Comparison of ENCODE assay signal across 8 mouse cellular contexts in the genomic region with DNA sequence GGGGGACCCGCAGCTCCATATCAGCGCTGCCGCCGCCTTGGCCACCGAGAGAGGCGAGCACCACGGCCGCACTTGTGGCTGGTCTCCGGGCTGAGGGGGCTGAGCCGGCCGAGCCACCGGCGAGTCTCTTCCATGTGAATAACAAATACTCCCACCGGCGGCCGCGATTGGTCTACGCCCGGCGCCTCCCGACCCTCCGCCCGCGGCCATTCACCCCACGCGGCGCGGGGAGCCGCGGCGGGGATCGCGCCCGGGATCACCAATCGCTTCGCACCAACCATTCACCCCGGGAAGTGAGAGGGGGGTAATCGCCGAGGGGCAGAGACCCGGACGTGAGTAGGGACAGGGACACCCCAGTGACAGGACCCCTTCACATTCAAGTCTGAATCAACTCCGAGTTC. TPM values are rescaled to one million over a fixed set of nuclear protein-coding genes. Genes with fewer than 3 reads are reported as not detected.
A peak's percentile ranks its signal among the peaks of the same experiment; 100 is the strongest.
DNase-seq lines count a peak whose midpoint lies in the region; ATAC-seq and TF ChIP-seq lines count a peak whose summit lies in the region.

A gene (minus strand): TSS at position 178 of the 401 bp plus-strand sequence.

- WGBS in kidney, adult 2 months = under 1% methylated on average over 42 of the region's 42 CpGs
- WGBS in forebrain, embryonic 10.5 days = under 1% methylated on average over 42 of the region's 42 CpGs
- under 1% methylated on average over 42 of the region's 42 CpGs for WGBS in hindbrain, embryonic 14.5 days
- 0% methylated on average over 42 of the region's 42 CpGs for WGBS in liver, embryonic 11.5 days
- under 1% methylated on average over 42 of the region's 42 CpGs for WGBS in olfactory bulb, adult 2 months

- H3K9ac ChIP-seq in hindbrain, embryonic 14.5 days = peak within 1 kb of the TSS; percentile 68
- H3K9ac ChIP-seq in liver, embryonic 11.5 days (ENCODE audit: low read depth, low read length) = peak within 1 kb of the TSS; percentile 4; the same call in 1 of the 2 replicates

- no peaks in the 10 kb centered on the region for H3K36me3 ChIP-seq in kidney, adult 2 months (ENCODE audit: control insufficient read depth, insufficient read depth, low read length)
- H3K36me3 ChIP-seq in forebrain, embryonic 10.5 days (replicated peaks) = no peaks in the 10 kb centered on the region
- no peaks in the 10 kb centered on the region for H3K36me3 ChIP-seq in hindbrain, embryonic 14.5 days (replicated peaks; ENCODE audit: control insufficient read depth, insufficient read depth)
- H3K36me3 ChIP-seq in liver, embryonic 11.5 days (ENCODE audit: control insufficient read depth, insufficient read depth, low read length) = no peaks in the 10 kb centered on the region

- peak within 1 kb of the TSS; percentile 92 for H3K4me2 ChIP-seq in hindbrain, embryonic 14.5 days (replicated peaks)
- H3K4me2 ChIP-seq in liver, embryonic 11.5 days = peak within 1 kb of the TSS; percentile 88

- H3K9me3 ChIP-seq in forebrain, embryonic 10.5 days = no peaks in the 10 kb centered on the region
- no peaks in the 10 kb centered on the region for H3K9me3 ChIP-seq in hindbrain, embryonic 14.5 days (ENCODE audit: control insufficient read depth, low read length)
- no peaks in the 10 kb centered on the region for H3K9me3 ChIP-seq in liver, embryonic 11.5 days (ENCODE audit: control insufficient read depth, low read length)

- POLR2A ChIA-PET in Patski (lab: Charles Lee) = no interaction called here

- CTCF ChIA-PET in Patski (lab: Charles Lee) = interaction anchor here (1.4 to 1.6 kb wide), 3 partner anchors 20 to 467 kb away, joined by 3 to 9 read pairs (median 6); no protein-coding TSS in a partner anchor

- peak within 1 kb of the TSS; percentile 44 for H3K4me3 ChIP-seq in kidney, adult 2 months (ENCODE audit: insufficient read depth, low read depth, low read length)
- H3K4me3 ChIP-seq in forebrain, embryonic 10.5 days = peak within 1 kb of the TSS; percentile 69
- peak within 1 kb of the TSS; percentile 48 for H3K4me3 ChIP-seq in hindbrain, embryonic 14.5 days (replicated peaks; ENCODE audit: low read length)
- H3K4me3 ChIP-seq in liver, embryonic 11.5 days (ENCODE audit: low read depth, low read length) = peak within 1 kb of the TSS; percentile 53
- peak within 1 kb of the TSS; percentile 74 for H3K4me3 ChIP-seq in olfactory bulb, adult 2 months (ENCODE audit: insufficient read depth, low read depth, low read length)

- peaks cover 4% of the 10 kb centered on the region; the same call in 1 of the 2 replicates for H3K4me1 ChIP-seq in kidney, adult 2 months (ENCODE audit: control insufficient read depth, insufficient read depth, low read length)
- peaks cover 46% of the 10 kb centered on the region for H3K4me1 ChIP-seq in forebrain, embryonic 10.5 days
- H3K4me1 ChIP-seq in hindbrain, embryonic 14.5 days (replicated peaks; ENCODE audit: control insufficient read depth, insufficient read depth, low read length) = peaks cover 14% of the 10 kb centered on the region; the same call in 1 of the 2 replicates
- H3K4me1 ChIP-seq in liver, embryonic 11.5 days (replicated peaks; ENCODE audit: control insufficient read depth, insufficient read depth, low read length) = no peaks in the 10 kb centered on the region
- peaks cover 2% of the 10 kb centered on the region; the same call in 1 of the 2 replicates for H3K4me1 ChIP-seq in olfactory bulb, adult 2 months (ENCODE audit: control insufficient read depth, insufficient read depth, low read length)

- DNase-seq in kidney, adult 2 months = no peak
- no peak for DNase-seq in kidney, adult 9 months
- no peak for DNase-seq in Patski (ENCODE audit: low read depth, low spot score)
- peak; percentile 67 for DNase-seq in forebrain, embryonic 10.5 days (ENCODE audit: extremely low spot score, low spot score)
- peak; percentile 30 for DNase-seq in hindbrain, embryonic 14.5 days (ENCODE audit: low spot score)
- DNase-seq in liver, embryonic 11.5 days (ENCODE audit: low spot score) = peak; percentile 57
- DNase-seq in spleen, postnatal 36 days (ENCODE audit: low spot score in 2 of 2) = no peak

- ATAC-seq in Patski = peak; percentile 44
- peak; percentile 59 for ATAC-seq in hindbrain, embryonic 14.5 days (ENCODE audit: low FRiP score)
- peak; percentile 21 for ATAC-seq in liver, embryonic 11.5 days (replicated peaks; ENCODE audit: low FRiP score)

- in situ Hi-C loops in Patski (cut with MboI; ENCODE audit: low pct_unique_long_range_greater_than_20kb) = loop anchor here (5.0 kb wide), 1 partner anchor 478 kb away; no protein-coding TSS in a partner anchor

- TF ChIP-seq CTCF in kidney, adult 2 months (conservative IDR thresholded peaks at IDR 0.05; ENCODE audit: insufficient read depth, insufficient read length, low read depth, low read length) = no peak
- no peak for TF ChIP-seq CTCF in Patski (IDR thresholded peaks at IDR 0.05)
- no peak for TF ChIP-seq CTCF in olfactory bulb, adult 2 months (IDR thresholded peaks at IDR 0.05; ENCODE audit: insufficient read depth, low read depth, low read length)

- no peak for TF ChIP-seq POLR2A in kidney, adult 2 months (IDR thresholded peaks at IDR 0.05; ENCODE audit: low read depth, low read length)
- 0 out of 2 replicates have a peak, but pooled peaks have one; percentile 24 for TF ChIP-seq POLR2A in olfactory bulb, adult 2 months (IDR thresholded peaks at IDR 0.05; ENCODE audit: insufficient read depth, low read depth, low read length)

- H3K27me3 ChIP-seq in kidney, adult 2 months (replicated peaks; ENCODE audit: control insufficient read depth, insufficient read depth, low read length) = no peaks in the 10 kb centered on the region; the same call in 1 of the 2 replicates
- H3K27me3 ChIP-seq in Patski = peaks cover 45% of the 10 kb centered on the region
- peaks cover 66% of the 10 kb centered on the region for H3K27me3 ChIP-seq in forebrain, embryonic 10.5 days (ENCODE audit: poor library complexity, severe bottlenecking)
- H3K27me3 ChIP-seq in hindbrain, embryonic 14.5 days (ENCODE audit: control insufficient read depth, insufficient read depth, low read length) = peaks cover 26% of the 10 kb centered on the region
- peaks cover 57% of the 10 kb centered on the region for H3K27me3 ChIP-seq in liver, embryonic 11.5 days (replicated peaks; ENCODE audit: control insufficient read depth, insufficient read depth, low read length)

- no peak within 1 kb of the TSS for H3K27ac ChIP-seq in kidney, adult 2 months (ENCODE audit: insufficient read depth, low read depth, low read length)
- peak within 1 kb of the TSS; percentile 79 for H3K27ac ChIP-seq in forebrain, embryonic 10.5 days
- peak within 1 kb of the TSS; percentile 41; the same call in 1 of the 2 replicates for H3K27ac ChIP-seq in hindbrain, embryonic 14.5 days
- H3K27ac ChIP-seq in liver, embryonic 11.5 days (ENCODE audit: low read depth, low read length) = no peak within 1 kb of the TSS
- H3K27ac ChIP-seq in olfactory bulb, adult 2 months (ENCODE audit: insufficient read depth, low read depth, low read length) = peak within 1 kb of the TSS; percentile 63

RNA-seq across cellular contexts. Expression of the gene that starts here (rescaled TPM):
- not detected in 2 replicates for polyA plus RNA-seq in kidney, adult 2 months (2012; rRNA removed)
- not detected for polyA plus RNA-seq in Patski (2021)
- 0.78 and 0.97 TPM in 2 replicates for polyA plus RNA-seq in forebrain, embryonic 10.5 days (2016; fragmentation: Nextera tagmentation; extraction: Ambion mirVana)
- polyA plus RNA-seq in hindbrain, embryonic 14.5 days (2014; fragmentation: Nextera tagmentation; extraction: Ambion mirVana) = 11.7 and 11.8 TPM in 2 replicates
- 0.25 and 0.29 TPM in 2 replicates for polyA plus RNA-seq in liver, embryonic 11.5 days (2014; fragmentation: Nextera tagmentation; extraction: Ambion mirVana)
- polyA plus RNA-seq in olfactory bulb, adult 2 months (2012; ENCODE audit: insufficient read depth, insufficient read length, low replicate concordance, missing spikeins) = not detected in 2 replicates

Comparison
In these comparisons a context has a peak if more than half of its experiments do, and no peak if none do; other contexts are left out.
1. Peak in ATAC-seq in Patski; RNA of the gene not detected or under 1 TPM.
2. Peak in DNase-seq, H3K4me3 ChIP-seq and H3K27ac ChIP-seq in forebrain, embryonic 10.5 days; RNA of the gene not detected or under 1 TPM.
3. Peak in DNase-seq, ATAC-seq, H3K4me3 ChIP-seq, H3K9ac ChIP-seq and H3K4me2 ChIP-seq in liver, embryonic 11.5 days; RNA of the gene not detected or under 1 TPM.
4. H3K27ac ChIP-seq: peak in hindbrain, embryonic 14.5 days (single experiment) and olfactory bulb, adult 2 months (single experiment); none in kidney, adult 2 months (single experiment) and liver, embryonic 11.5 days (single experiment).
5. Peak in every context shown above with its lines, with median percentiles within 50 percentile points of each other: H3K4me3 ChIP-seq and ATAC-seq.